Mouse (Mus musculus) cerebellum, adult (tissue): Measurements from ENCODE around the gene Calml4.
"Not testable (repeated sequence)": the region's sequence is repeated elsewhere in the genome, so short reads cannot be mapped to it uniquely, and the experiment has no call there.

Experiments
- ATAC-seq: cut with Nextera tagmentation; 2 replicates; pipeline ENCODE4 v1.9.2; 2017; ENCODE audit warnings: mild to moderate bottlenecking, moderate library complexity, mixed read lengths; ENCODE audit not compliant: insufficient number of reproducible peaks, low FRiP score, low TSS enrichment

Calml4 gene

DNA sequence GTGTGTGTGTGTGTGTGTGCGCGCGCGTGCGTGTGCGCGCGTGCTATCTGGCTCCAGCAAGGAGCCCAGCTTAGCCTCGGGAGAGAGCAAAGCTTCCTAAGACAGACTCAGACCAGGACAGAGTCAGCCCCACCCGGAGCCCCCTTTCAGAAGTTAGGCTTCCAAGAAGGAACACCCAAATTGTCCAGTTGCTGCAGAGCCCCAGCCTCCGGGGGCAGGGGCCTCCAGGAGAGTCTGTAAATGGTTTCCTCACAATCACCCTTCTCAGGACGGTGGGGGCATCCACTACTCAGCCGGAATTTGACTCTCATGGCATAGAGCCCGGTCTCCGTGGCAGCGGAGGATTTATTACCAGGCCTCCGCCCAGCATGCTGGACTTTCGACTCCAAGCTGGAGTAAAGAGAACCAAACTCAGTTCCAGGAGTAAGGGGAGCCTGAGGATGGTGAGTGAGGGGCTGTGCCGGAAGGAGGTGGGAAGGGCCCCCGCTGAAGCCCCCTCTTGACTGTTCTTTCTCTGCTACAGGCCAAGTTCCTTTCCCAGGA, at the start of gene Calml4:
Calml4 (plus strand) TSS at position 362 of the 543 bp plus-strand sequence.
- no peak for ATAC-seq

DNA sequence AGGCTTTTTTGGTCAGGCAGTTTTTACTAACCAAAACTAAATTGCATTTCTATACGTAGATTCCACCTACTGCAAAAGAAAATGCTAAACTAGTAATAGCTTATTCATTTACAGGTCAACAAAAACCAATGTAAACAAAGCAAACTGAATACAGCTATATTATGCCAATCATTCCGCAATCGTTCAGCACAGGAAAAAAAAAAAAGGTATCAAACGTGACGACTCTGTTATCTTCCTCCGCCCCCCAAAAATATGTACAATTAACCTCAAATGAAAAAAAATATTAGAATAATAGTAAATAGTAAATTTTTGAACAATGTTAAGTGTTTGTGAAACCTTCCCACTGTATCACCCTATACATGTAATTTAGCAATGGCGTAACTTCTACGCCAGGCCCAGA, 47.8 kb upstream of the Calml4 start:
- ATAC-seq: no peak

DNA sequence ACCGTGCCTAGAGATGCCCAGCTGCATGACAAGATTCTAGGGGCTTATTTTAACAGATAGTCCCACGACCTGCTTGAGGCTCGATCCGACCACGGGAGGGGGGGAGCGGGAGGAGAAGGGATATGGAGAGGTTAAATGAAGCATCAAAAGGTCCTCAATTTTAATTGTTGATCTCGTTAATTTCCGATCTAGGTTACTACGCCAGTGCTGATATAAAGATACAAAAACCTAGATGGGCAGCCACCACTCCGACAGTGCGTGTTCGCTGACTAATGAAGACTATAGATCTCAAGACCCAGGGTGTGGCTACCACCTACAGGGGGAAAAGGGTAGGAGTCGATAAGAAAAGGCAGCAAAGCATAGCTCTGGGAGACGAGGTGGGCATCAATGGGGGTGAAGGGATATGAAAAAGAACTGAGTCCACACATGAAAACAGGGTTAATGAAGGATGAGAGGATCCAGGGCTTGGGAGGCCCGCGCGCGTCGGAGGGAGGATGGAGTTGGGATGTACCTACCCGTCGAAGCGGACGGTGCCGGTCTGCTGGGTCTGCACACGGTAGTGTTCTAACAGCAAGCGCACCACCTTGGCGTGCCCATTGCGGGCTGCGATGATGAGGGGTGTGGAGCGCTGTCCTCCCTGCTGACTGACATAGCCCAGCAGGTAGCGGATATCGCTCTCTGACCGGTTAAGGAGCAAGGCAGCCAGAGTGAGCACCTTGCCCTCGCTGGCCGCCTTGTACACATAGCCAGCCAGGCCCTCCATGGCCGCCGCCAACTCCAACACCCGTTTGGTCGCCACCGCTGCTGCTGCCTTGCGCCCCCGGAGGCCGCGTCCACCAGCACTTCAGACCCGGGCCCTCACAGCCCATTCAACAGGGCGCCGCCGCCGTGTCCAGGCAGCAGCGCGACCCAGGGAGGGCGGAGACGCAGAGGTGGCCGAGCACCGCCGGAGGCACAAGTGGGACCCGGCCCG, 47.1 kb upstream of the Calml4 start:
- peak; percentile 56 for ATAC-seq

DNA sequence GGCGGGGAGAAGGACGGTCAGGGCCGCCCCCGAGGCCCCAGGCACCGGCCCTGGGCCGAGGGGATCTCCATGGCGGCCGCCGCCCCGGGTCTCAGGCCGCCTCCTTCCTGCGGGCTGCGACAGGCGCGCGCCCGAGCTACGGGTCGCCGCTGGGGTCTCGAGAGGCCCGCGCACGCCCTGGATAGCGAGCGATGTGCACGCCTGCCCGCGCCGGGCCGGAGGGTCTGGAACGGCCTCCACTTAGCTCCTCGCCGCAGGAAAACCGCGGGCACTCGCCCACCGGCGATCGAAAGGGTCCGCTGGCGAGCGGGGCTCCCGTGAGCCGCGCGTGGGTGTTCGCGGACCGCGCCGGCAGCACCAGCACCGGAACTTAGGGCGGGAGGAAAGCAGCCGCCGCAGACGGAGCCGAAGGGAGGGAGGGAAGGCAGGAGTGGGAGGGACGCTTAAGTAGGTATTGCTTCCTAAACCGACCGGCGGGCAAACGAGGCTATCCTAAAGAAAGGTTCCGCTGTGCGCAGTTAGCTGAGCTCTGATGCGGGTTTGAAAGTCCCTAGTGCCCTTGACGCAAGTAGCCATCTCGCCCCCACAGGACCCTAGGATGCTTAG, 46.3 kb upstream of the Calml4 start, which contains the start of gene Fem1b:
Fem1b (minus strand) TSS at position 419 of the 606 bp plus-strand sequence.
- peak; percentile 89 for ATAC-seq

DNA sequence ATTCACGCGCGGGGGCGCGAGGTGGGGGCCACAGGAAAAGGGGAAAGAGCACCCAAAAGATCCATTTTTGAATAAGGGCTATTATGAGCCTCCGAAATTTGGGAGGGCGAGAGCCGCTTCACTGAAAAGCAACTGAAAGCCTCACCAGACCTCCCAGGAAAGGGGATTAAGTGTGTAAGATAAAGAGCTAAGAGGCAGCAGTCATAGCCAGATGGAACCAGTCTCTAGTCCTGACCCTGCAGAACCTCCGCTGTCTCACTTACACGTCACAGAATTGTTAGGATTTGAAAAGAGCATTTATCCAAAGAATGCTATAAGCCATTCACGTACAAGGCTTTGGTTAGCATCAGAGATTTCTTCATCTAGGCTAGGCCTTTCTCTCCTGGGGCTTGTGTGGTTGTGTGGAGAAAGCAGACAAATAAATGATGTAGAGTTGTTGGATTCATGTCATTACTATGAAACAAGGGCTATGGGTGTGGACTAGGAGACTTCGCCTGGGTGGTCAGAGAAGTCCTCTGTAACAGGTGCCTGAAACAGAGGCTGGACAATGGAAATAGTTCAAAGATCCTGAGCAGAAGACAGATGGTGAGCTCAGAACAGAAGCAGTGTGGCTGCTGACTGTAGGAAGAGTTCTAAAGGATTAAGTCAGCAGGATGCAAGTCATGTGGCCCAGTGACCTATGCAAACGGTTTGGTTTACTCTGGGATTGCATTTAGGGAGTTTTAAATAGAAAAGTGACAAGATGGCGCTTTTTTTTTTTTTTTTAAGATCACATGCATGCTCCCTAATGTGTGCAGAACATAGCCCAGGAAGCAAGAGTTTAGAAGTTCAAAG, 45.4 kb upstream of the Calml4 start:
- ATAC-seq: peak; percentile 7; the same call in 1 of the 2 replicates

DNA sequence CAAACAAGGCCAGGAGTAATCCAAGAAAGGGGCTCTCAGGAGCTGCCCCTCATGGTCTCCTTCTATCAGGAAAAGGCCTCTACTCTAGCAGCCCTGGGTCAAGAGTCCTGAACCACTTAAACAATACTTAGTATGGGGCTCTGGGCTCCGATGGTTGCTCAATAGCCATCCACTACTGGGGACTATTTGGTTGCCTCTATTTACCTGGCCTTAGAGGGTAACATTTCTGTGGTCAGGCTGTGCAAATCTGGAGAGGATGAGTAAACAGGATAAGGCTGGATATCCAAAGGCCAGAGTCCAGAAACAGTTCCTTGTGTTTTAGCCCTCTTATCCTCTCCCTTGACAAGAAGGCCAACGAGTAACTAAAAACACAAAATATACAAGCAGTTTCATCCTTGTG, 43.1 kb upstream of the Calml4 start:
- no peak for ATAC-seq

DNA sequence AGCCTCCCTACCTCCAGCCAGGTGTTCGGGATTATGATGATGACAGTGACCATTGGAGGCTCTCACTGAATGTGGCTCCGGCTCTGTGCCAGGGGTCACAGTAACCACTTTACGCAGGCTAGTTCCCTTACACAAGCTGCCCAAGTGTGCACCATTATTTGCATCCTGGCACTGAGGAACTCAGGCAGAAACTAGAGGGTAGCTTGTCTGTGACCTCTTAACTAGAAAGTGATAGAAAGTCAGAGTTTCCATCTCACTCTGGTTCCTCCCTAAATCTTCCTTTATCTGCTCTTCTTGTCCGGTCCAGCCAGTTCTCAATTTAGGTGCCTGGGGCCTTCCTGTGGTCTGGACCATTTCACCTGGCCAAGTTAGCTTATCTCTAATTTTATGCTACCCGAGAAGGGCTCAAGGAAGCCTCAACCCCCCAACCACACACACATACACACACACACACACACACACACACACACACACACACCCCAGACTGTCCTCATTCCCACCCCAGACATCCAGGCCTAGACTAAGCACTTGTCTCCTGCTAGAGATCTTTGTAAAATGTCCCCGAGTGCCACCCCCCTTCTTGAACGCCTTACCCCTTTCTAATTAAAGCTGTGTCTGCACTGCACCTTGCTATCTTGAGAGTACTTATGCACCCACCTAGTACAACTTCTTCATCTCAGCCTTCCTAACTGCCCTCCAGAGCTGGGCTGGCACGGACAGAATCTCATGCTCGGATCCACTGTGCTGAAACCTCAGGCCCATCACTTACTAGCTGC, 41.4 kb upstream of the Calml4 start:
- ATAC-seq: no peak

DNA sequence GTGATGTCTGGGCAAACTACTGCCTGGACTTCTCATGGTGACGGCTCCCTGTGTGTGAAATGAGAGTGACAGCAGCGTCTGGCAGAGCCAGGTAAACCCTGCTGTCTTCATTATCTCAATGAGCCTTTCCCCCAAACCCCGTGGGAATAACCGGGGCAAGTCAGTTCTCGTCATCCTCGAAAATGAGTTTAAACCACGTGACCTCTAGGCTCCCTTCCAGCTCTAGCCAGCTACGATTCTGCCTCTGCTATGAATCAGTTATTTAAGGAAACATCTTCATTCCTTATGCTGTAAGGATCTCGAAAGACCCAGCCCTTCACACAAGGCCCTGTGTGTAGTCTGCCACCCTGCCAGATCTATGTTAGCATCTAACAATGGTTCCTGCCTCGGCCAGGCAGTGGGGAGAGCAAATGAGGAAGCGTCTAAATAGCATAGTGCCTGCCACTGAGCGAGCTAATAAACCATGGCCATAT, 40.7 kb upstream of the Calml4 start:
- no peak for ATAC-seq

DNA sequence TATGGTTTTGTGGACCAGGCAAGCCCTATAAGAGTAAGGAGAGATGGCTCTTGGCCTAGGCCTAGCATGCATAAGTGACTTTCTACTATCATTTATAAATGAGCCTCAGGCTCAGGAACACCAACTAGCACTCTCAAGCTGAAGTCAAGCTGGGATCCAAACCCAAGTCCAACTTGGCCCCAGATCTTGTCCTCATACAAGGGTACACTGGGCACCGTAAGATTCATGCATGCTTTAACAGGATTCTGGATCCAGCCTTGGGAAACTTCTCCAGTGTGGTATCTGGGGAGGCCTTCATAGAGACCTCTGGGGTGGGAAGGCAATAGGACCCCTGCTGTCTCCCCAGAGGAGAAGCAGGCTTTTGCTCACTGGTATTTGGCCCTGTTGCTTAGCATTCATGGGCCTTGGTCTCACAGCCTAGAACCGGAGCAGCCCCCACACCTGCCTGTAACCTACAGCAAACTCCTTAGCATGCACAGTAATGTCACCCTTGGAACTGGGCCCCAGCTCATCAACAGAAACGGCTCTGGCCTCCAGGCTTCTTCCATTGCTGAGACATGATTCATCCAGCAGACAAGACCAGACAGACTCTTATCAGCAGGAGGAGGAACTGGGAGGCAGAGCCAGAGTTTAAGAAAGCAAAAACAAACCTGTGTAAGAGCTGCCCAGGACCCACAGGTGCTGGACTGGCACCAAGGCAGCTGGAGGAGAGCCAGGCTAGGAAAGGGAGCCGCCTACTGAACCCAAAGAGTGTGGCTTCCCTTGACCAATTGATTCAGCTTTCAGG, 39.9 kb upstream of the Calml4 start:
- no peak for ATAC-seq

DNA sequence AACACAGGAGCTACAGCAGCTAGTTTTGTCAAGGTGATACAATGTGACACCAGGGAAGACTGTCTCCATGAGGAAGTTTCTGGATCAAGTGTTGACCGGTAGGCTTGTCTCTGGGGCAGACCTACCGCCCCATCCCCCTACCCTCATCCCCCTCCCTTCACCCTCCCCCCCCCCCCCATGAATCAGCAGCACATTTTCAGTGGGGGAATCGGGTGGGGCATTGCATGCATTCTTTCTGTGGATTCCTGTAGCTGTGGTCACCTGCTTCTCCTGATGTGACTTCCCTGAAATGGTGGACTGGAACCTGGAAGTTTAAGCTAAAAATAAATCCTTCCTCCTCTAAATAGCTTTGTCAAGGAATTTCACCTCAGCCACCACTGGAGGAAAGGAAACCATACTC, 38.4 kb upstream of the Calml4 start:
- no peak for ATAC-seq

DNA sequence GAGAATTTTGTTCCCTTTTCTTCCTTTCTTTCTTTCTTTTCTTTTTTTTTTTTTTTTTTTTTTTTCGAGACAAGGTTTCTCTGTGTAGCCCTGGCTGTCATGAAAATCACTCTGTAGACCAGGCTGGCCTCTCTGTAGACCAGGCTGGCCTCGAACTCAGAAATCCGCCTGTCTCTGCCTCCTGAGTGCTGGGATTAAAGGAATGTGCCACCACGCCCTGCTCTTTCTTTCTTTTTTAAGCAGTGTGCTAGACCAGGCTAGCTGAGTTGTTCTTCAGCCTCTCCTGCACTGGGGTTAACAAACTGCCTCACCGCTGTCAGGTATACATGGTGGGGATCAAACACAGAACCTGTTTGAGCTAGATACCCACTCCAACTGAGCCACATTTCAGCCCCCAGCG, 38.0 kb upstream of the Calml4 start:
- ATAC-seq: not testable (repeated sequence)

DNA sequence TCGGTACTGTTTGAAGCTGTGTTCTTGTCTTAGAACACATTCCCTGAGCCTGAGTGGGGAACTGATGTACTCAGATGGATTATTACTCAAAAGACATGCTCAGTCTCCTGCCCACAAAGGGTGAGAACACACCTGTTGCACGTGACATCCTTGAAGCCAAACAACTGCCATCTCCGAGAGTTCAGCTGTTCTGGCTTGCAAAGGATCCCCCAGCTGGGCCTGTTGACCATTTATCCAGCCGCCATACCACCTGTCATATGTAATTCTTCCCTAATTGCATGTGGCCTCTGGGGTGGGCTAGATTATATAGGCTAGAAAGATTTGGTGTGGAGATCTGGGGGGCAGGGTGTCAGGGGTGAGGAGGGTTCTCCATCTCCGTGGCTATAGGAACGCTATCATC, 37.1 kb upstream of the Calml4 start:
- ATAC-seq: no peak

DNA sequence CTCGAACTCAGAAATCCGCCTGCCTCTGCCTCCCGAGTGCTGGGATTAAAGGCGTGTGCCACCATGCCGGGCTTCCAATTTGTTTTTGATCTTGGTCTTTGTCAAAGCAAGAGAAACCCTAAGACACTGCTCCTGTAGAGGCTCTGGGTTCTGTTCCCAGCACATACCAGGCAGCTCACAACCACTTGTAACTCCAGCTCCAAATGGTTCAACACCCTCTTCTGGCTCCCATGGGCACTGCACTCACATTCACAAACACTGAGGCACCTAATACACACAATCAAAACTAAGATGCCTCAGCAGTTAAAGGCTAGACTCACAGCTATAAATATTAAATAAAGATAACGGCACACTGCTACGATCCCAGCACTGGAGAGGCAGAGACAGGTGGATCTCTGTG, 36.1 kb upstream of the Calml4 start:
- ATAC-seq: no peak

DNA sequence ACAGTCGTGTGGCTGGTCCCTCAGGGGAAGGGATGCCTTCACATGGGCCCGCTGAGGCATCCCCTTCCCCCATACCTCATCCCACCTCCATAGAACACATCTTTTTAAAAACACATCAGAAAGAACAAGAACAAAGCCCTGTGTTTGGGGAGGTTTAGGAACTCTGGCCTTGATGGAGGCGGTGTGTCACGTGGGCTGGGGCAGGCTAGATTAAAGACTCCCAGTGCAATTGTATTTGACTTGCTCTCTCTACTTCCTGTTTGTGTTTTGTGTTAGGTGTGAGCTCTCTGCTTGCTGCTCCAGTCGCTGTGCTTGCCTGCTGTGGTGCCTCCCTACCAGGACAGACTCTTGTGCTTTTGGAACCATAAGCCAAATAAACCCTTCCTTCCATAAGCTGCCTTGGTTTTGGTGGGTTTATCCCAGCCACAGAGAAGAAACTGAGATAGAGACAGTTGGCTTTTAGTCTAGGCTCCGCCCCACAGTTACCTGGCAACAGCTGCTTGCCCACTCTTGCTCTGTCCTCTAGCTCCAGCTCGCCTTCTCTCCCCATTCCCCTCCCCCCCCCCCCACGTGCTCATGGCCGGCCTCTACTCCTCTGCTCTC, 32.0 kb upstream of the Calml4 start:
- no peak for ATAC-seq

DNA sequence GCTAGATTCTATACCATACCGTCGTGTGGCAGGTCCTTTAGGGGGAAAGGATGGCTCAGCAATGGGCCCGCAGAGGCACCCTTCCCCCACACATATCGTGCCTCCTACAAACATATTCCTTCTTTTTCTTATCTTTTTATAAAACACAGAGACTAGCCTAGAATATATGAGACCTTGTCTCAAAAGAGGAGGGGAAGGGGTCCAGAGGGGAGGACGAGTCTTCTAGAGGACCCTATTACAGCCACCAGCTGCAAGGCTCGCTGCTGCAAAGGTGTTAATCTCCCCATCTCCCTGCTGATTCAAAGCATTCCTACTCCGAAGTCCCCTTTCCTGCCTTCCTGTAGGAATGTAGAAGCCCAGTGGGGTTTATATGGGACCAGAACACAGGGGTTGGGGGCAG, 31.4 kb upstream of the Calml4 start:
- ATAC-seq: no peak

DNA sequence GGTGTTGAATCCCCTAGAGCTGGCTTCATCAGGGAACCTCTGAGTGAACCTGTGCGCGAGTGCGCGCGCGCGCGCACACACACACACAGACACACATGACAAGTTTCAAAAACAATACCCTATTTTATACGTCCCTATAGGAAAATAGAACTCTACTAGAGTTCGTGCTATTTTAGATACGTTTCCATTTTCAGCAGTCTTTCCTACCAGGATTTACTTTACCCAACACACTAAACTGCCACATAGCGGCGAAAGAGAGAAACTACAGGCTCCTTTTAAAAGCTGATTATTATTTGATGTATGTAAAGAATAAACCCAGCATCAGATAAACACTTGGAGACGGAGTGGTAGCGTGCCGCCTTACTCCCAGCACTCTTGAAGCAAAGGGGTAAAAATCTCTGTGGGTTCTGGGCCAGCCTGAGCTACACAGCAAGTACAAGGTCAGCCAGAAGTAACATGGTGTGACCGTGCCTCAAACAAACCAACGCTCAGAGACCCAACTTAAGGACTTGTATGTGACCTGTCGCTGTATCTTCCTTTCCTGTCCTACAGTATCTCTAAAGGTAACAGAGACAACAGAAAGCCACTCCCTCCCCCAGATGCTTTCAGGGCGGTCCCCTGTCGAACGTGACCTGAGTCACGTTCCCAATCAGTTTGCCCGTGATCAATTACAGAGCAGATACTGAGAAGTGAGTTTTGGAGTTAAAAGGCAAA, 29.8 kb upstream of the Calml4 start:
- ATAC-seq: no peak

DNA sequence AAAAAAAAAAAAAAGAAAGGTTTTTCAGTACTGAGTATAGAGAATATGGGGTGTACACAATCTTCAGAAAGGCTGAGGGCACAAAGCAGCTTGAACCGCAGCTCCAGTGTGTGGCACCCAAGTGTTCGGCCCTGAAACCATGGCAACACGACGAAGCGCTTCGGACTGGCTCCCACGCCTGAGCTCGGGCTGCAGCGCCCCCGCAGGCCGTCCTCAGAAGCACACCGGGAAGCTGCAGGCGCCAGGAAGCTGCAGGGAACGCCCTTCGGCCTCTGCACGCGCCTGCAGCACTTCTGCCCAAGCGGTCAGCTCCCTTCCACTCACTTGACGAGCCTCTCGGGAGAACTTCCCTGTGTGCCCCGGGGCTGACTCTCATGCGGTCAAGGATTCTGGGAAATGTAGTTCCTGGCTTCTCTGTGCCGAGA, 29.2 kb upstream of the Calml4 start:
- peak; percentile 99 for ATAC-seq

DNA sequence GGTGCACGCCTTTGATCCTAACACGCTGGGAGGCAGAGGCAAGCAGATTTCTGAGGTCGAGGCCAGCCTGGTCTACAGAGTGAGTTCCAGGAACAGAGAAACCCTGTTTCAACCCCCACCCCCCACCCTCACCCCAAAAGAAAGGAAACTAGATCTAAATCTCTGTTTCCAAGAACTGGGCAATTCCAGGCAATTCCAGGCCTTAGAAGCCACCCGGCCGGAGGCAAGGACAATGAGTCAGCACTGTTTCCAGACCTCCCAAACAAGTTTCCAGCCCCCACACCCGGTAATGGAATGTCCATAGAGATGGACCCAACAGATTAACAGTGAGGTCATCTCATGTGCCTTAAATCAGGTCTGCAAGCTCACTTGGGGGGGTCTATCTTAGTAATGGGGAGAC, 28.0 kb upstream of the Calml4 start:
- no peak for ATAC-seq
